Mouse (Mus musculus): ENCODE results near the gene Cd34. TPM values are rescaled to one million over a fixed set of nuclear protein-coding genes. Genes with fewer than 3 reads are reported as not detected.

The Cd34 gene
- polyA plus RNA-seq (2016; fragmentation: Nextera tagmentation; extraction: Ambion mirVana), result 49.9 and 50.8 TPM in 2 replicates

DNA sequence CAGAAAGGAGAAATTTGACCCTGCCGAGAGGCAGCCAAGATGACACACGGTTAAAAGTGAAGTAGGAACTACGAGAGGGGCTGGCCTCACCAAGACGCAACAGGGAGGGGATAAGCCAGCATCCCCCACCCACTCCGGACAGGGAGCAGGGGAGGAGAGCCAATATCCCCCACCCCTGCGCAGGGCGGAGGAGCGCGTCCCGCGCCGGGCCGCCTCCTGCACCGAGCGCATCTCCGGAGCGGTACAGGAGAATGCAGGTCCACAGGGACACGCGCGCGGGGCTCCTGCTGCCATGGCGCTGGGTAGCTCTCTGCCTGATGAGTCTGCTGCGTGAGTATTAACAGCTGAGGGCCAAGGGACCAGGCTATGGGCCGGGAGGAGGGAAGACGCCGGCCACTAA is at the start of gene Cd34:
Gene Cd34 (plus strand): TSS at position 105 of the 400 bp plus-strand sequence.
- peaks cover 24% of the 10 kb centered on the region for H3K27me3 ChIP-seq (replicated peaks; ENCODE audit: low read depth, poor library complexity, severe bottlenecking)
- peak within 1 kb of the TSS; percentile 67 for H3K4me3 ChIP-seq
- peak; percentile 70 for DNase-seq (ENCODE audit: low spot score)
- no peaks in the 10 kb centered on the region for H3K9me3 ChIP-seq
- WGBS, result under 1% methylated on average over 26 of the region's 26 CpGs
- peak within 1 kb of the TSS; percentile 72 for H3K27ac ChIP-seq (replicated peaks)
- H3K36me3 ChIP-seq (replicated peaks), result no peaks in the 10 kb centered on the region
- peaks cover 9% of the 10 kb centered on the region for H3K4me1 ChIP-seq

DNA sequence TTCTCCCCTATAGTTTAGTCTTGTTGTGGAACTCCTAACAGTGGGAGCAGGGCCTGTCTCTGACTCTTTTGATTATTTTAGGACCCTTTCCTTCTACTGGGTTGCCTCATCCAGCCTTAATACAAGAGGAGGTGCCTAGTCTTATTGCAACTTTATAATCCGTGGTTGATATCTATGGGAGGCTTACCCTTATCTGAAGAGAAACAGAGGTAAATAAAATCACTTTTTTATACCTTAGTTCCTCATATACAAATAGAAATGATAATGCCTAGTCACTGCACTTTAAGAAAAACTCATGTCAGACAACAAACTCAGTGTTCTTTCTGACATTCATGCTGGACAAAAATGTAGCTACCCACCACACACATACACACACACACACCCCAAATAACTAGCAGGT is 44.1 kb upstream of the Cd34 start:
- no peaks in the 10 kb centered on the region for H3K36me3 ChIP-seq (replicated peaks)
- H3K9me3 ChIP-seq, result no peaks in the 10 kb centered on the region
- H3K4me1 ChIP-seq, result no peaks in the 10 kb centered on the region
- H3K27me3 ChIP-seq (replicated peaks; ENCODE audit: low read depth, poor library complexity, severe bottlenecking), result no peaks in the 10 kb centered on the region
- no peak overlapping the region for H3K27ac ChIP-seq (replicated peaks)
- no peak overlapping the region for H3K4me3 ChIP-seq
- 68% methylated on average over 1 of the region's 1 CpGs for WGBS
- DNase-seq (ENCODE audit: low spot score), result no peak

- no peaks in the 10 kb centered on the region for H3K36me3 ChIP-seq (replicated peaks)
- no peak overlapping the region for H3K27ac ChIP-seq (replicated peaks)
- H3K4me3 ChIP-seq, result no peak overlapping the region
- no peaks in the 10 kb centered on the region for H3K27me3 ChIP-seq (replicated peaks; ENCODE audit: low read depth, poor library complexity, severe bottlenecking)
- no peaks in the 10 kb centered on the region for H3K9me3 ChIP-seq
- H3K4me1 ChIP-seq, result no peaks in the 10 kb centered on the region
- DNase-seq (ENCODE audit: low spot score), result no peak
- WGBS, result 84% methylated on average over 3 of the region's 3 CpGs
Measured at GRCm38 (mm10) chr1:194895287-194895686, 43.3 kb upstream of the Cd34 start.

DNA sequence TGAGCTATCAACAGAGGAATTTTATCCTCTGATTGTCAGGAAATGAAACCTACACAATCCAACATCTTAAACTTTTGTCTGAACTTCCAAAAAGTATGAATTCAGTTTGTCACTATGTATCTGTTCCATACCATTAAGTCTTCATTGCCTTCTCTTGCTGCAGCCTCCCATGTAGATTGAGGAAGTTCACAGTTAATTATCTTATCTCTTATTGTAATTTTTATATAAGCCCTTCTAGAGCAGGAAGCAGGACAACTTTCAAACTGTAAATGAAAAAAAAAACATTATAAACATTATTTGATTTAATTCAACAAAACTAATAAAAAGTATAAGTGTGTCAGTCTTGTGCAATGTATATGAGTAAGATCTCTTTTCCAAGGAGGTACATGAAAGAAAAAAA is 37.5 kb upstream of the Cd34 start:
- no peak overlapping the region for H3K4me3 ChIP-seq
- DNase-seq (ENCODE audit: low spot score), result no peak
- no peaks in the 10 kb centered on the region for H3K27me3 ChIP-seq (replicated peaks; ENCODE audit: low read depth, poor library complexity, severe bottlenecking)
- no peaks in the 10 kb centered on the region for H3K36me3 ChIP-seq (replicated peaks)
- no peaks in the 10 kb centered on the region for H3K4me1 ChIP-seq
- H3K9me3 ChIP-seq, result no peaks in the 10 kb centered on the region
- H3K27ac ChIP-seq (replicated peaks), result no peak overlapping the region

- 75% methylated on average over 1 of the region's 1 CpGs for WGBS
Measured at GRCm38 (mm10) chr1:194901826-194902225, 36.8 kb upstream of the Cd34 start.

GRCm38 (mm10) chr1:194908956-194909355 is 29.7 kb upstream of the Cd34 start:
- no peaks in the 10 kb centered on the region for H3K27me3 ChIP-seq (replicated peaks; ENCODE audit: low read depth, poor library complexity, severe bottlenecking)
- H3K36me3 ChIP-seq (replicated peaks), result no peaks in the 10 kb centered on the region
- H3K9me3 ChIP-seq, result no peaks in the 10 kb centered on the region
- no peaks in the 10 kb centered on the region for H3K4me1 ChIP-seq
- H3K27ac ChIP-seq (replicated peaks), result no peak overlapping the region
- no peak overlapping the region for H3K4me3 ChIP-seq
- no peak for DNase-seq (ENCODE audit: low spot score)

More at GRCm38 (mm10) chr1:194901826-194902225, 36.8 kb upstream of the Cd34 start:
- Histone ChIP-seq H3K4me1 (no peaks in the 10 kb centered on the region), H3K9me3 (no peaks in the 10 kb centered on the region), H3K36me3 (replicated peaks) (no peaks in the 10 kb centered on the region), H3K27me3 (replicated peaks; ENCODE audit: low read depth, poor library complexity, severe bottlenecking) (no peaks in the 10 kb centered on the region), H3K4me3 (no peak overlapping the region), H3K27ac (replicated peaks) (no peak overlapping the region)
- DNase-seq (ENCODE audit: low spot score), result no peak

DNA sequence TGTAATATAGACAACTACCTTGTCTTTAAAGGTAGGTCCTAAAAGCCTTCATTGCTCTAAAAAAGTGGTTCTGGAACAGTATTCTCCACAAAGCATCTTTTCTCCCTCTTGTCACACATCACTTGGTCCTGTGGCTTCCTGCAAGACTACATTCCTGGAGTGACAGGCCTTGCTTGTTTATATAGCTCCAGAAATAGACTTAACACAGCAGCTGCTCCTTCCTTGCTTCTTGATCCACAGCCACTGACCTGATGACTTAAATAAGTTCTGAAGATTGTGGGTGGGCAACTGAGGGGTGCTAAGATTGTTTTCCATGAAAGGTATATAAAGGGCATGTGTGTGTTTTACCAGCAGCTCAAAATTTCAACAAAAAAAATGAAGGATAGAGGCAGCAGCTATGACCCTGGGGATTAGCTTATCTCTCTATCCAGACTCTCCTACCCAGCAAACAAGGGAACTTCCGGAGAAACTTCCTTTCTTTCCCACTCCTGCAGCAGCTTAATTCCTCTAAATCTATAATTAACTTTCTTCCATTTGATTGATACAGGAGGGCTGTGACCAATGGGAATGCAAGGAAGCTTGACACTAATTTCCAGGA is 12.8 kb upstream of the Cd34 start:
- Histone ChIP-seq H3K4me1 (peaks cover 32% of the 10 kb centered on the region), H3K27me3 (replicated peaks; ENCODE audit: low read depth, poor library complexity, severe bottlenecking) (no peaks in the 10 kb centered on the region), H3K27ac (replicated peaks) (no peak overlapping the region), H3K4me3 (no peak overlapping the region), H3K36me3 (replicated peaks) (no peaks in the 10 kb centered on the region), H3K9me3 (no peaks in the 10 kb centered on the region)
- no peak for DNase-seq (ENCODE audit: low spot score)
- 67% methylated on average over 1 of the region's 1 CpGs for WGBS

- H3K36me3 ChIP-seq (replicated peaks), result no peaks in the 10 kb centered on the region
- no peaks in the 10 kb centered on the region for H3K9me3 ChIP-seq
- no peak overlapping the region for H3K4me3 ChIP-seq
- WGBS, result 36% methylated on average over 3 of the region's 3 CpGs
- DNase-seq (ENCODE audit: low spot score), result peak; percentile 18
- H3K27ac ChIP-seq (replicated peaks), result no peak overlapping the region
- H3K27me3 ChIP-seq (replicated peaks; ENCODE audit: low read depth, poor library complexity, severe bottlenecking), result no peaks in the 10 kb centered on the region
- peaks cover 32% of the 10 kb centered on the region for H3K4me1 ChIP-seq
Measured at GRCm38 (mm10) chr1:194927887-194928286, 10.7 kb upstream of the Cd34 start.

DNA sequence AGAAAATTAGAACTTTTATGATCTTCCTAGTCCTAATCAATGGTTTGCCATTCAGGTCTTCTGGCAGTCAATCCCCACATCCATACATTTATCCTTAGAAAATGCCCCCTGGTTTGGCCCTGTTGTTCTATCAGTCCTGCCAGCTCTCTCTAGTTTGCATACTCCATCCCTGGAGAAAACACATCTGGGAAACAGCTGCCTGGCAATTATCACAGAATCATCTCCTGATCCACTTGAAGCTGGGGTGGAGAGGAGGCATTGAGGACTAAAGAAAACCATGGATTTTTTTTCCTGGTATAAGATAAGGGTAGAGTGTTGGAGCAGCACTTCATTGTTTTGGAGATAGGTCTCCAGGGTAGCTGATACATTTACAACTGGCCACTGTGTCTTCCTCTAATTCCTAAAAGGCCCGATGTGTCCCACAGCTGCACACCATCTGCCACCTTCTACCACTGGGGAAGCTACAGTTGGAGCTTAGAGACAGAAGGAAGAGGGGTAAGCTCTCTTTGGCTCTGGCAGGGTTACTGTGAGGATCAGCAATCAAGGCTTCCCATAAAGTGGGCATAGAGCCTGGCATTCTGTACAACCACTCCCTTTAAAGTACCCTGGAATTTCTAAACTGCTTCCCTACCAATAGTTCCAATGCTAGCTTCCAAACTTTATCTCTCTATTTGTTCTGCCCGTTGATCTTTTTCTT is 9.2 kb upstream of the Cd34 start:
- peaks cover 32% of the 10 kb centered on the region for H3K4me1 ChIP-seq
- 0 out of 2 replicates have a peak overlapping the region, but pooled peaks have one; percentile 24 for H3K27ac ChIP-seq (replicated peaks)
- no peaks in the 10 kb centered on the region for H3K36me3 ChIP-seq (replicated peaks)
- H3K9me3 ChIP-seq, result no peaks in the 10 kb centered on the region
- no peak overlapping the region for H3K4me3 ChIP-seq
- no peaks in the 10 kb centered on the region for H3K27me3 ChIP-seq (replicated peaks; ENCODE audit: low read depth, poor library complexity, severe bottlenecking)
- DNase-seq (ENCODE audit: low spot score), result no peak
- 62% methylated on average over 2 of the region's 2 CpGs for WGBS

DNA sequence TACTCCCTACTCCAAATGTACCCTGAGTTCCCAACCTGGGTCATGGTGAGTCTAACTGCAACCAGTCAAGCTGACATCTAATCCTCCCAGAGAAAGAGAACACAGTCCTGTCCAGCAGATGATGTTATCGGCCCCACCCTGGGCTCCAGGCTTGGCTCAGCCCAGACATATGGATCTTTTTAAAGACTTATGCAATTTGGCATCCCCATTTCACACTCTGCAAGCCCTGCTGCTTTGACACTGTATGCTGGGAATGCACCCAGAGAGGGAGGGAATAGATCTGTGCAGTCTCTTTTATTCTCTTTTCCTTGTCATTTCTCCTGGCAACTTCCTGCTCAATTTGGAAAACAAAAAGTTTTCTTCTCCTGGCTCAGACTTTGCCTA is 8.7 kb upstream of the Cd34 start:
- no peak overlapping the region for H3K4me3 ChIP-seq
- 30% methylated on average over 1 of the region's 1 CpGs for WGBS
- no peaks in the 10 kb centered on the region for H3K9me3 ChIP-seq
- 0 out of 2 replicates have a peak overlapping the region, but pooled peaks have one; percentile 24 for H3K27ac ChIP-seq (replicated peaks)
- H3K4me1 ChIP-seq, result peaks cover 32% of the 10 kb centered on the region
- peak; percentile 39 for DNase-seq (ENCODE audit: low spot score)
- H3K27me3 ChIP-seq (replicated peaks; ENCODE audit: low read depth, poor library complexity, severe bottlenecking), result no peaks in the 10 kb centered on the region
- H3K36me3 ChIP-seq (replicated peaks), result no peaks in the 10 kb centered on the region

DNA sequence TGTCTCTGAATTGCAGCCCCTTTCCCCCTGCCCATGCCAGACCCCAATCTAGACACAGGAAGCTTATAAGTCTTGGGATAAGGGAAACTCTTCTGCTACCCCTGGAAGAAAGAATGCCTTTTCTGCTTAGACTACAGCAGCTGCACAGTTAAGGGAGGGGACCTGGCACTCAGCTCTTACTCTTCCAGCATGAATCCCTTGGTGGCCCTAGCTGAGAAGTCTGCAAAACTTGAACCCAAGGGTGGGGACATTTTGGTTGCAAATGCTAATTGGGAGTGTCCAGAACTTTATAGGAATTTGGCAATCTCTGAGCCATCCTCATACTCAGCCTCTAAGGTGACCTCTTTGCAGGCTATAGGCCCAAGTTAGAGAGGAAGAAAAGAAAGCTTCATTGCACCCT is 7.9 kb upstream of the Cd34 start:
- Histone ChIP-seq H3K4me3 (no peak overlapping the region), H3K9me3 (no peaks in the 10 kb centered on the region), H3K27me3 (replicated peaks; ENCODE audit: low read depth, poor library complexity, severe bottlenecking) (no peaks in the 10 kb centered on the region), H3K4me1 (peaks cover 30% of the 10 kb centered on the region), H3K36me3 (replicated peaks) (no peaks in the 10 kb centered on the region), H3K27ac (replicated peaks) (no peak overlapping the region)
- no peak for DNase-seq (ENCODE audit: low spot score)

DNA sequence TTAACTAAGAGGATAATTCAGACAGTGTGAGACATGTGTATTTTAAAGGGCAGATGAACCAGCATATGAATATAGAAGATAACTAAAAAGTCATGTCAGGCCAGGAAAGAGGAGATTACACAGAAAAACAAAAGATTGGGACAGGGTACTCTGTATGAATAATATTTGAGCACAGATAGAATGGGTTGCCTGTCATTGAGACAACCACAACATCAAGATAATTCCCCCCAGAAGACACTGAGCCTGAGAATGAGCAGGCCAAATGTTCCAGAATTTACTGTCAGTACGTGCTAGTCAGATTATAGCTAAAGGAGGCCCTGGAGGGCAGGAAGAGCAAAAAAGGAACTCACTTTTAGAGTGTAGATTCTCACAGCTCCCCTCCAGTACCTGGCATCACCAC is 3.3 kb upstream of the Cd34 start:
- Histone ChIP-seq H3K27me3 (replicated peaks; ENCODE audit: low read depth, poor library complexity, severe bottlenecking) (peaks cover 24% of the 10 kb centered on the region), H3K9me3 (no peaks in the 10 kb centered on the region), H3K36me3 (replicated peaks) (no peaks in the 10 kb centered on the region), H3K4me3 (no peak overlapping the region), H3K4me1 (peaks cover 13% of the 10 kb centered on the region), H3K27ac (replicated peaks) (no peak overlapping the region)
- no peak for DNase-seq (ENCODE audit: low spot score)
- 46% methylated on average over 1 of the region's 1 CpGs for WGBS

DNA sequence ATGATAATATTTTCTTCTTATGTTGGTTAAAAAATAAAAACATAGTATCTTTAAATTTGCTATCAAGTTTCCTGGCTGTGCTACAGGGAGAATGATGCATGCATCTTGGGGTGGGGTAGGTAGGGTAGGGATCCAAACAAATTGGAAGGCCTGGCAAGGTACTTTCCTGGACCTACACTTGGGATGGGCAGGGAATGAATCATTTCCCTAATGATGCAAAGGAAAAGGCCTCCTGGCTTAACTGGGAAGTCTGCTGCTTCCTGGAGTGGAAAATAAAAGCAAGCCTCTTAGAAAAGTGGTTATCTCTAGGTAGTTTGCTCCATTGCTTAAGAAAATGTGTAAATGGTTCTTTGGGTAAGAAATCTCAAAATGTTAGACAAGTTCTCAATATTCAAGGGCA is 2.9 kb downstream of the Cd34 start:
- Histone ChIP-seq H3K27ac (replicated peaks) (no peak overlapping the region), H3K4me3 (no peak overlapping the region), H3K27me3 (replicated peaks; ENCODE audit: low read depth, poor library complexity, severe bottlenecking) (peaks cover 24% of the 10 kb centered on the region), H3K36me3 (replicated peaks) (no peaks in the 10 kb centered on the region), H3K9me3 (no peaks in the 10 kb centered on the region), H3K4me1 (peaks cover 14% of the 10 kb centered on the region)
- no peak for DNase-seq (ENCODE audit: low spot score)
